Mouse (Mus musculus) lung, embryonic 14.5 days (tissue): Measurements from ENCODE around the gene Prkcsh. TPM values are rescaled to one million over a fixed set of nuclear protein-coding genes. Genes with fewer than 3 reads are reported as not detected.

Experiments
- ATAC-seq: fragments of 200-750 bp; cut with Nextera tagmentation; 2 replicates; pipeline ENCODE4 v1.8.0; 2017; ENCODE audit warnings: mild to moderate bottlenecking, moderate TSS enrichment, moderate library complexity; ENCODE audit not compliant: insufficient read depth
- DNase-seq: peaks from one replicate; pipeline ENCODE4 v3.0.0-alpha.2; 2015
- H3K27ac ChIP-seq: fragments of 300-500 bp; sonication (generic); 2 replicates; pipeline ENCODE4 v1.5.1; 2014; ENCODE audit warnings: low read depth, mild to moderate bottlenecking, moderate library complexity
- H3K27me3 ChIP-seq: fragments of 300-500 bp; sonication (generic); 2 replicates; pipeline ENCODE4 v1.6.1; 2014; ENCODE audit warnings: low read length, control low read depth; ENCODE audit not compliant: insufficient read depth
- H3K36me3 ChIP-seq: fragments of 300-500 bp; sonication (generic); 2 replicates; pipeline ENCODE4 v1.6.1; 2014; ENCODE audit warnings: control low read depth; ENCODE audit not compliant: insufficient read depth
- H3K4me1 ChIP-seq: fragments of 300-500 bp; sonication (generic); 2 replicates; pipeline ENCODE4 v1.6.1; 2014; ENCODE audit warnings: antibody characterized with exemption, control low read depth; ENCODE audit not compliant: insufficient read depth
- H3K4me2 ChIP-seq: fragments of 300-500 bp; sonication (generic); 2 replicates; pipeline ENCODE4 v1.6.1; 2014; ENCODE audit warnings: mild to moderate bottlenecking
- H3K4me3 ChIP-seq: fragments of 300-500 bp; sonication (generic); 2 replicates; pipeline ENCODE4 v1.5.1; 2014; ENCODE audit warnings: low read depth, low read length
- H3K9ac ChIP-seq: fragments of 300-500 bp; sonication (generic); 2 replicates; pipeline ENCODE4 v1.6.1; 2014
- H3K9me3 ChIP-seq: fragments of 300-500 bp; sonication (generic); 2 replicates; pipeline ENCODE4 v1.6.1; 2016; ENCODE audit warnings: low read depth, low read length, control low read depth
- CTCF ChIP-seq: IDR thresholded peaks from 2 replicates; pipeline ENCODE4 v1.5.1; 2016; ENCODE audit warnings: antibody characterized with exemption, low read depth
- WGBS: fragments of 180-500 bp; shearing (Covaris S2); extraction: QIAGEN DNeasy Blood & Tissue Kit; methylation state at CpG from one replicate; pipeline ENCODE4 v1.1.7; 2014; 5-methylcytosine and 5-hydroxymethylcytosine counted together
- polyA plus RNA-seq: library from polyadenylated mRNA; unstranded; fragments of >200 nt; fragmentation: Nextera tagmentation; extraction: Ambion mirVana; gene quantifications from 2 replicates; pipeline ENCODE4 v1.2.1, GENCODE M21; 2014

Gene Prkcsh
- polyA plus RNA-seq, 1 experiment from 2014 or later: 107 TPM

DNA sequence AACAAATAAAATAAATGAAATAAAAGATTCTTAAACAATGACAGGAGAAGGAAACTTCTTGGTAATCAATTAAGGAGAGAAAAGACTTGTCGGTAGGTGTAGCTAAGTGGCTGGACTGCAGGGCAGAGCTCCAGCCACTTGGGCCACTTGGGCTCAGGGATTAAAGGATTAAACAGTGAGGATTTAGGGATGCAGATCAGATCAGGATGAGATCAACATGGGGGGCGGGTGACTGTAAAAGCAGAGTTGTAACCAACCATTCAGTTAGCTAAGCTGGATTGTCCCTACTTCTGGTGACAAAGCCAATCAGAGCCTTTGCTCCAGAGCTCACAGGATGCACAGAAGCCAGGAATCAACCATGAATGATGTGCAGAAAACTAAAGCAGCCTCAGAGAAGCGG is 18.7 kb upstream of the Prkcsh start:
- Histone ChIP-seq H3K4me2 (no peak overlapping the region), H3K4me3 (no peak overlapping the region), H3K9me3 (no peaks in the 10 kb centered on the region), H3K4me1 (no peaks in the 10 kb centered on the region; the same call in 1 of the 2 replicates), H3K36me3 (no peaks in the 10 kb centered on the region), H3K9ac (no peak overlapping the region), H3K27ac (no peak overlapping the region), H3K27me3 (peaks cover 36% of the 10 kb centered on the region)
- ATAC-seq: no peak
- DNase-seq: no peak
- WGBS: 28% methylated on average over 3 of the region's 3 CpGs
- TF ChIP-seq CTCF: no peak

DNA sequence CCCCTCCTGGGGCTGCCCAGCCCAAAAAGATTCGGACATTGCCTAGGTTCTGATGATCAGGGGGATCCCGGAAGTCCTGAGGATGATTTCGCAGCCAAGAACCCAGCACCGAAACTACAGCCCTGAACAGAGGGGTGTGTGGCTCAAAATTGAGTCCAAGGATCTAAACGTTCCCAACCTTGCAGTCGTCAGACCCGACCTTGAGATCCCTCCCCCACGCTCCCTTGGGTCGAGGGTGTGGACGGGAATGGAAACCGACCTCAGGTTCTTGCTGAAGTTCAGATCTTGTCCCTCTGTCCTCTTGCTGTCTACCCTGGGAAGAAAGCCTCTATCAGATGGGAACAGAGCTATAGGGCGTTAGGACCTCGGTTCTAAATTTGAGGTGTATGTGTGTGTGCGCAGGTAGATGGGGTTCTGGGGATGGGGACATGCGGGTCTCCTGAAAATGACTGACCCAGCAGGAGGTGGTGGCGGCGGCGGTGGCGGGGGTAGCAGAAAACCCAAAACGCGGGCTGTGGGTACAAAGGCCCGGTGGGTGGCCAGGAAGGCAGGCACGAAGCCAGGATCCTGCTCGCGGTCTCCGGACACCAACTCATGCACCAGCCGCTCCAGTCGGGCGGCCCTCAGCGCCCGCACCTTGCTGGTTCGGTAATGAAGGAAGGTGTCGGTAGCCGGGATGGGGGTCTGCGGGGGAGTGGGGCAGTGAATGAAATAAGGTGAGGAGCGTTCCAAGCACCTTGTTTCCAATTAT is 14.8 kb upstream of the Prkcsh start:
- Histone ChIP-seq H3K27ac (no peak overlapping the region), H3K9ac (no peak overlapping the region), H3K9me3 (no peaks in the 10 kb centered on the region), H3K4me1 (peaks cover 6% of the 10 kb centered on the region; the same call in 1 of the 2 replicates), H3K27me3 (peaks cover 71% of the 10 kb centered on the region), H3K4me3 (peak overlapping the region; percentile 50), H3K36me3 (no peaks in the 10 kb centered on the region), H3K4me2 (peak overlapping the region; percentile 81)
- WGBS: 9% methylated on average over 36 of the region's 36 CpGs
- ATAC-seq (no peak), DNase-seq (no peak)
- TF ChIP-seq CTCF: no peak

DNA sequence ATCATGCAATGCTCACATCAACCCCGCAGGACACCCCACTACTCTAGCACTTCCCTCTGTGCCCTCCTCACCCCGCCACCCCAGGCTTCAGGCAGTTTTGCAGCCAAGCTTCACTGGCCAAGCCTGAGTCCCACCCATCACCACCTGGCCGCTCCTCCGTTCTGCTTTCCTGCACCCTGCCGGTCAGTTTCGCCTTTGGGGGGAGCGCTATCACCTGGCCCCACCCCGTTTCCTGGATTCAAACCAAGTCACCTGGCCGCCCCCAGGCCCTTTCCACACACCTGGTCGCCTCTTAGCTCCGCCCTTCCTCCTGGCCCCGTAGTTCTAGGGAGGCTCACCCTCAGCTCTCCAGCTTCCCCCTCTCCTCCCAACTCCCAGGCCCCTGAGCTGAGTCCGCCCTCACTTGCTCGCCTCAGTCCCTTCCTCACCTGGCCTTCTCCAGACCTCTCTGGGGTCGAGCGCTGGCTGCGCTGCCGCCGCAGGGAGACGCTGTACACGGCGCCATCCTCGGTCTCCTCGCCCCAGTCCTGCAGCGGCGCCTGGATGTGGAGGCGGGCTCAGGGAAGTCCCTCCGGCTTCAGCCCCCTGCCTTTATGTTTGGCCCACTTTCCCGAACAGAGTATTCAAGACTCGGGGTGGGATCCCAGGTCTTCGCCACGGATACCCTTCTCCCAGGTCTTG is 14.0 kb upstream of the Prkcsh start:
- Histone ChIP-seq H3K27ac (no peak overlapping the region), H3K36me3 (no peaks in the 10 kb centered on the region), H3K9ac (peak overlapping the region; percentile 36), H3K4me2 (peak overlapping the region; percentile 81), H3K9me3 (no peaks in the 10 kb centered on the region), H3K27me3 (peaks cover 71% of the 10 kb centered on the region), H3K4me3 (peak overlapping the region; percentile 50), H3K4me1 (peaks cover 6% of the 10 kb centered on the region; the same call in 1 of the 2 replicates)
- peak; percentile 13; the same call in 1 of the 2 replicates for TF ChIP-seq CTCF
- WGBS: under 1% methylated on average over 32 of the region's 32 CpGs
- DNase-seq: peak; percentile 32
- ATAC-seq: 0 out of 2 replicates have a peak, but pooled peaks have one; percentile 53

DNA sequence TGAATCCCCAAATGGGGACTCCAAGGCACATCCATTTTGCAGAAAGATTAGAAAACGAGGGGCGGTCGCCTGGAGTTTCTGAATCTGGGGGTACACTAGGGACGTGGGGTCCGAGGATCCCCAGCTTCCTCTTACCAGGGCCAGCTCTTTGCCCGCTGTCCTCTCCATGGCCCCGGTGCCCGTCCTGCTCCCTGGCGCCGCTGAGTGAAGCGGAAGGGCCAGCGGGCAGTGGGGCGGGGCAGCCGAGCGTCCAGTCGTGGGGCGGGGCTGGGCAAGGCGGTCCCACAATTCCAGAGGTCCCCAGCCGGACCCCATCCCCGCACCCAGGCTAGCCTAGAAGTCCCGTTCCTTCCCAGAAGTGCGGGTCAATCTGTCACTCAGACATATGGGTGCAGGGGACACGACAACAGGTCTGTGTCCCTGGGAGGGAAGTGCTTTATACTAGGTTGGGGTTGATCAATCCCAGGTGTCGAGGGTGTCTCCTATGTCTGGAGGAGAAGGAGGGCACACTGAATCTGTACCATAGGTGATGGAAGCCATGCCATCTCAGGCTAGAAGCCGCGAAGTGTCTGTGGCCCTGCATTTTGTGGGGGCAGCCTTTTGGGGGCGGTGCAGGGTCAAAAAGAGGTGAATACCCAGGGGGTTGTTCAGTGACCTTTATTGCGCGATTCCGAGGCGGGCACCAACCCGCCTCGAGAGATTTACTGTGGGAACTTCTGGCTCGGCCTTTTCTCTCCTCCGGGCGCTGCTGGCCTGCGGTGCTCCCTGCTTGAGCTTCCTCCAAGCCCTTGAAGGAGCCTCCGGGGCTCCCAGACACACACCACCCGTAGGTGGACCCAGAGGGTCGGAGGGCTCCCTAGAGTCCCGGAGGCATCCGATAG is 13.1 kb upstream of the Prkcsh start, which contains the start of gene Rgl3:
Rgl3 (minus strand) TSS at position 217 of the 881 bp plus-strand sequence.
- H3K27me3 ChIP-seq: peaks cover 71% of the 10 kb centered on the region
- peak within 1 kb of the TSS; percentile 50 for H3K4me3 ChIP-seq
- no peak within 1 kb of the TSS for H3K27ac ChIP-seq
- H3K4me2 ChIP-seq: peak within 1 kb of the TSS; percentile 81
- ATAC-seq: 0 out of 2 replicates have a peak, but pooled peaks have one; percentile 52
- under 1% methylated on average over 42 of the region's 42 CpGs for WGBS
- no peaks in the 10 kb centered on the region for H3K36me3 ChIP-seq
- H3K4me1 ChIP-seq: peaks cover 6% of the 10 kb centered on the region; the same call in 1 of the 2 replicates
- H3K9me3 ChIP-seq: no peaks in the 10 kb centered on the region
- H3K9ac ChIP-seq: peak within 1 kb of the TSS; percentile 36
- DNase-seq: peak; percentile 50
- TF ChIP-seq CTCF: no peak; the same call in 1 of the 2 replicates

DNA sequence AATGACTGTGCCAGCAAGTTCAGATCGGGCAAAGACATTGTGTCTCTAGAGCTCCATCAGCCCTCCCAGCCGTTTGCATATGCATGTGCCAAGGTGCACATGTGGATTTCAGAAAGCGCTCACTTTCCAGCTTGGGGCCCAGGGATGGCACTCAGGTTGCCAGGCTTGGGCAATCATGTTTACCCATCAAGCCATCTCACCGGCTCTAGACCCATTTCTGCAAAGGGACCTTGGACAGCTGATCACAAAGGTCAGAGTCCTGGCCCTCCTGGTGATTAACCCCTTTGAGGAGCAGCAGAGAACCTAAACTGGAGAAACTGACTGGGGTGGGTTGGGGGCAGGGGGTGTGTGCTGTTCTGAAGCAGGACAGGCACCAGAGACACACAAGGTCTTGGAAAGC is 10.4 kb upstream of the Prkcsh start:
- Histone ChIP-seq H3K4me2 (no peak overlapping the region), H3K27ac (no peak overlapping the region), H3K4me3 (no peak overlapping the region), H3K9me3 (no peaks in the 10 kb centered on the region), H3K27me3 (peaks cover 52% of the 10 kb centered on the region), H3K9ac (no peak overlapping the region), H3K36me3 (no peaks in the 10 kb centered on the region), H3K4me1 (peaks cover 6% of the 10 kb centered on the region; the same call in 1 of the 2 replicates)
- 68% methylated on average over 4 of the region's 4 CpGs for WGBS
- no peak for ATAC-seq
- no peak for TF ChIP-seq CTCF
- no peak for DNase-seq

DNA sequence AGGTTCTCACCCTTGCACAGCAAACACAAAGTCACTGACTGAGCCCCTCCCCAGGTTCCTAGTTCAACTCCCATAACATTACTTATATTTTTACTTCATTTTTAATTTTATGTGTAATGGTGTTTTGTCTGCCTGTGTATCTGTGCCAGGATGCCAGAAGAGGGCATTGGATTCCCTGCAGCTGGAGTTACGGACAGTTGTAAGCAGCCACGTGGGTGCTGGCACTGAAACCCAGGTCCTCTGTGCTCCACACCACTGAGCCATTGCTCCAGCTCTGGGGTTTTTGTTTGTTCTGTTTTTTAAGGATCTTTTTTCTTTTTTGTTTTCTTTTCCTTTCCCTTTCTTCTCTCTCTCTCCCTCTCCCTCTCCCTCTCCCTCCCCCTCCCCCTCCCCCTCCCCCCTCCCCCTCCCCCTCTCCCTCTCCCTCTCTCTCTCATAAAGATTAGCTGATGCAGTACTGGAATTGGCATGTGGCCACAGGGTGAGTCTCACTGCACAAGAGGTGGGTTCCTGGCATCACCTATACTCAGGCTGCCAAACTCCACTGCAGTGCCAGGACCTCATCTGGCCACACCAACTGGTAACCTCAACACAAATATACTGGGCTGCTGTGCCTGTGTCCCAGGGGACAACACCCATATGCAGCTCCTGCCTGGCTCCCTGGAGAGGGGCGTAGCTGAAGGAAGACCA is 6.3 kb upstream of the Prkcsh start:
- no peak overlapping the region for H3K27ac ChIP-seq
- no peak for TF ChIP-seq CTCF
- peaks cover 11% of the 10 kb centered on the region for H3K27me3 ChIP-seq
- H3K4me2 ChIP-seq: no peak overlapping the region
- 70% methylated on average over 3 of the region's 3 CpGs for WGBS
- no peaks in the 10 kb centered on the region for H3K36me3 ChIP-seq
- H3K9me3 ChIP-seq: no peaks in the 10 kb centered on the region
- no peak for ATAC-seq
- H3K4me3 ChIP-seq: no peak overlapping the region
- DNase-seq: no peak
- no peak overlapping the region for H3K9ac ChIP-seq
- H3K4me1 ChIP-seq: no peaks in the 10 kb centered on the region
